Mouse (Mus musculus) thymus, postnatal 4 days (tissue): ENCODE measurements around the gene Prkn.
"Not testable (repeated sequence)": the region's sequence is repeated elsewhere in the genome, so short reads cannot be mapped to it uniquely, and the experiment has no call there.

Experiments
- DNase-seq: peaks from one replicate; pipeline ENCODE4 v3.0.0; 2021

Prkn gene

DNA sequence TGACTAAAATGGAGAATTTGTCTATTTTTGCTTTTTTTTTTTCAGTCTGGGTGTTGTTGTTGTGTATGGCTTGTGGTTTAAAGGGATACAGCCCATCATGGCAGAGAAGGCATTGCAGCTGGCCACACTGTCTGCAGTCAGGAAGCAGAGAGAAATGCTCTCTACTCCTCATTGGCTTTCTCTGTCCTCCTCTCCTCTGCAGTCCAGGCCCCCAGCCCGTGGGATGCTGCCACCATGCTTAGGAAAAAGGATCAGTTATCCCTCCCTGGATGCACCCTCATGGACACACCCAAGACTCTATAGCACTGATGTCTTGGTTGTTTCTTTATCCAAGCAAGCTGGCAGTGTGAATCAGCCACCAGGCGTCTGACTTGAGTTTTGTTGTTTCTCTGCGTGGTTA, 1107.3 kb downstream of the Prkn start:
- no peak for DNase-seq

- no peak for DNase-seq
These were observed 1109.5 kb downstream of the Prkn start for GRCm38 (mm10) chr17:11949551-11950197.

DNA sequence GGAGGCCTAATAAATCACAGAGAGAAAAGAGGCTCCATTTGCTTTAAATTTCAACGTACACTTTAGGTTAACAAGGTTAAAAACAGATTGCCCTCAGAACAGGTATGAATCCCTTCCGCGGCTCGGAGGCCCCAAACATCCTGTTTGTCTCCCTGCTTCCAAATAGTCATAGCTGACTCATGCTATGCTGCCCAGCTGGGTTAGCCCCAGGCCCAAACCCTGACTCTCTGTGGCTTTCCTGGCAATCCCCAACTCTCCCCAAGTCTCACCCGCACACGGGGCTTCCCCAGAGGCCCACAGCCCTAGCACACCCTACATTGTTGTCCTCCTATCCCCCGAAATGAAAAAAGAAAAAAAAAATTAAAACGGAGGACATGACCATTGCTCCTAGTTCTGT, 1110.0 kb downstream of the Prkn start:
- no peak for DNase-seq

DNA sequence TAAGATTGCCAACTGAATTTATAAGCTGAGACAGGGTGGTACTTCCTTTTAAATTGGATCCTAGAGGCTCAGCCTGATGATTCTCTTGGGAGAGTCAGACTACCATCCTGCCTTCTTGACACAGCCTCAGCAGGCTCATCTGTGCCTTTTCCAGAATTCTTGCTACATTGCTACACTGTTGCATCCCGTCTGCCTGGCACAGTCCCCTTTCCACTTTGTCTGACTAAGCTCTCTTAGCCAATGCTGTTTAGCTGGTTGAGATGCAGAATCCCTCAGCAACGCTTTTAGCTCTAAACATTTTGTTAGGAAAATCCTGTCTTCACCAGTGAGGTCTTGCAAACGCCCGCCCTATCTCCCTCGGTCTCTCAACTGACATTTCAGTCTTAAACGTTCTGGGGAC, 1115.1 kb downstream of the Prkn start:
- no peak for DNase-seq

GRCm38 (mm10) chr17:11960492-11960891, 1120.3 kb downstream of the Prkn start:
- DNase-seq, result no peak

GRCm38 (mm10) chr17:11962808-11963207, 1122.6 kb downstream of the Prkn start:
- DNase-seq, result no peak

- no peak for DNase-seq
These were observed 1130.0 kb downstream of the Prkn start for GRCm38 (mm10) chr17:11970160-11970559.

GRCm38 (mm10) chr17:11972550-11972949, 1132.4 kb downstream of the Prkn start:
- no peak for DNase-seq

GRCm38 (mm10) chr17:11972969-11973787, 1133.0 kb downstream of the Prkn start:
- DNase-seq, result no peak

DNA sequence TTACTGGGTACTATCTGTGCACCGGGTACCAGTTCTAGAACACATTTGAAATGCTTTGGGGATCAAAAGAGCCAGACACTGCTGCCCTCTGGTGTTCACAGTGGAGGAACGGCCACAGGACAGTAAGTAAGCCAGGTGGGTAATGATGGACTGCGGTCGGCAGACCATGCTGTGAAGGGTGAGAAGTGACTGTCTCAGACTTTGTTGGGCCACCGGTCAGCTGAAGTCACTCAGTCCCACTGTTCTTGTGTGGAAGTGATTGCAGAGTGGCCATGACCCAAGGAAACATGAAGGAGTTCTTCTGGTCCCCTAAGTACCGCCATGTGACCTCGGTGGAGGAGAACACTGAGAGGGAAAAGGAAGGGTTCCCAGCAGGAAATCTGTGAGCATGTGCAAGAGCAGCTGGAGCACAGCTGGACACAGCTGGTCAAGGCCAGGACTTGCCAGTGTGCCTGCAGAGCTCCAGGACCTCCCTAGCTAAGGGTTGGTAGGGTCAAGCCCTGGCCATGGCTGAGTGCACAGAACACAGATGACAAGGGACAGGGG, 1135.0 kb downstream of the Prkn start:
- DNase-seq, result peak; percentile 30

- DNase-seq, result no peak
These were observed 1138.2 kb downstream of the Prkn start for GRCm38 (mm10) chr17:11978260-11978821.

GRCm38 (mm10) chr17:11981666-11982065, 1141.5 kb downstream of the Prkn start:
- DNase-seq, result no peak

GRCm38 (mm10) chr17:11988110-11988837, 1148.1 kb downstream of the Prkn start:
- DNase-seq, result no peak

- no peak for DNase-seq
These were observed 1149.1 kb downstream of the Prkn start for GRCm38 (mm10) chr17:11989296-11989695.

- no peak for DNase-seq
These were observed 1150.4 kb downstream of the Prkn start for GRCm38 (mm10) chr17:11990386-11991087.

DNA sequence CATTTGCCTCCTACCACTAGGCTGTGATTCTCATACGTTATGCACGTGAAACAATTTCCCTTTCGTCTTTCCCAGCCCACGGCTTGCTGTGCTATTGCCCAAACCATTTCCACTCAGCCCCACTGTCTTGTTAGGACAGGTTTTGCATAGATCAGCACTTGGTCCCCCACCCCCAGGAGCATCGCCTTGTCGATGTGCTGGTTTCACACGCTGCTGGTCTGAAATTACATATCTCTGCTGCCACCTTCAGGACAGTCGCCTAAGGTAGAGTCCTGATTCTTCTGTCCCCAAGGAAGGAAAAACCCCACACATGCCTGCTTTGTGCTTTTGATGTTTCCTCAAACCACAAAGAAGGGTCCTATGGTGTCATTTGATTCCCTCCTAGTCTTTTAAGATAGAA, 1153.1 kb downstream of the Prkn start:
- peak; percentile 49 for DNase-seq

DNA sequence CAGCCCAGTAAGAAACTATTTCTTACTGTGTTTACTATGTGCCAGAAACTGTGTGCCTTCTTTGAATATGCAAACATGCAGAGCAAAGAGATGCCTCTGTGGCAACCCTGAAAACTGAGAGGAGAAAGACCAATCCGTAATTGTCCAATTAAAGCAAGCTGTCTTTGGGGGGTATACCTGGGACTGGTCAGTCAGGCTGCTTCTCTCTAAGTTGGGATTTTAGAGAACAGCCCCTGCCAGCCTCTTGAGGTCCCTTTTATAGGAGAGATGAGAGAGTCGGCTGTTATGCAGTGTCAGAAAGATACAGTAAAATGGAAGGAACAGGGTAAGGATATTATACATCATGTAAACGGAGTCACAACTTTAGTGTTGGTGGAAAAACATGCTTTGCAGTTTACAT, 1154.1 kb downstream of the Prkn start:
- DNase-seq, result no peak

DNA sequence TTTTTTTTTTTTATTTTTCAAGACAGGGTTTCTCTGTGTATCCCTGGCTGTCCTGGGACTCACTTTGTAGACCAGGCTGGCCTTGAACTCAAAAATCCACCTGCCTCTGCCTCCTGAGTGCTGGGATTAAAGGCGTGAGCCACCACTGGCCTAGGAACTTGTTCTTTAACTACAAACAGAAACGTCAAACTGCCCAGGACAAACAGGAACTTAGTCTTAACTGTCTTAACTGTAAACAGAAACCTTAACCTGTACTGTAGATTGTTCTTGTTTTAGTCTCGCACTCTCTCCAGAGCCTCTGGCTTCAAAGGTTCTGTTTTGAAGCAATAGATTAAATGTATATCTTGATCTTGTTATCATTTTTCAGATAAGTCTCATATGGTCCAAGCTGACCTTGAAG, 1154.6 kb downstream of the Prkn start:
- not testable (repeated sequence) for DNase-seq

GRCm38 (mm10) chr17:11995522-11995921, 1155.3 kb downstream of the Prkn start:
- no peak for DNase-seq

DNA sequence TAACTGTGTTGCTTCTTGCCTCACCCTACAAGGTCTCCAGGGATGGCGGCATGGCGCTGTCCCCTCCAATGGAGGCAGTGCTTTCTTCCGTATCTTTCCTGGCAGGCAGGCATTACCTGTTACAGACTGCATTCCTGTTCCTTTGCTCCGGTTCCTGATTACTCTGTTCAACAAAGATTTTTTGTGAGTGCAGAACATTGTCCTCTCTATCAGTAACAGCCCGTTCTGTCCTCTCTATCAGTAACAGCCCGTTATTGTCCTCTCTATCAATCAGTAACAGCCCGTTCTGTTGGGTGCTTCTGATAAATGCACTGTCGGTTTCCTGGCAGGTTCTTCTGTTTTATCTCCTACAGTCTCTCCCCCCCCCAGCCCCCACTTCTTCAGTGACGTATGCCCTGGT, 1156.1 kb downstream of the Prkn start:
- DNase-seq, result no peak

GRCm38 (mm10) chr17:12000285-12000684, 1160.1 kb downstream of the Prkn start:
- no peak for DNase-seq

GRCm38 (mm10) chr17:12021326-12021725, 1181.1 kb downstream of the Prkn start:
- no peak for DNase-seq

DNA sequence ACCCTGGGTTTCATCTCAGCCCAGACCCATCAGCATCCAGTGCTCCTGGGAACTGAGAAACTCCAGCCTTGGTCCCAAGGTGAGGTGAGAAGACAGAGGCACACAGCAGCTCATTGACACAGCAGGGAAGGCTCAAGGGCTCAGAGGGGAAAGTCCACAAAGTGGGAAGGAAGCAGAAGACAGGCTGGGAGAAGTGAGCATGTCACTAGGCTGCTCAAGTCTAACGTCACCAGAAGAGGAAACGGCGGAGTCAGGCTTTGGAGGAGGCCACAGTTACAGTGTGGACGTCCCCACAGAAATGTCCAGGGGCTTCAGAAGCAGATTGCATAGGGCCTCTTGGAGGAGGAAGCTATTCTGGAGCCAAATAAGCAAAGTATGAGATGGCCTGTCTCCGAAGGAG, 1189.2 kb downstream of the Prkn start:
- no peak for DNase-seq
